Mouse (Mus musculus) urinary bladder, postnatal 4 days (tissue): ENCODE measurements at regions not wholly inside any gene's neighbourhood (a gene's known extent, or its start where the extent isn't known, plus 50 kb on each side); places are given as distances from the start of the nearest gene placed in this dataset.
A peak's percentile ranks its signal among the peaks of the same experiment; 100 is the strongest.

Experiments used
- DNase-seq, 2 experiments: peaks; one replicate each; pipeline ENCODE4 v3.0.0; 2021 to 2022; ENCODE audit warnings: low spot score in 2 of 2

GRCm38 (mm10) chr13:59962676-59963664, 140.0 kb upstream of the Tut7 start:
- peak in 1 of 2 experiments; percentile 42 for DNase-seq

- no peak for DNase-seq
Observed at GRCm38 (mm10) chr13:59956441-59956840, 133.5 kb upstream of the Tut7 start.

- DNase-seq, result no peak
Observed at GRCm38 (mm10) chr13:59952809-59953208, 129.9 kb upstream of the Tut7 start.

- no peak for DNase-seq
Observed at GRCm38 (mm10) chr13:59952116-59952515, 129.2 kb upstream of the Tut7 start.

- no peak for DNase-seq
Observed at GRCm38 (mm10) chr13:59950281-59950680, 127.3 kb upstream of the Tut7 start.

GRCm38 (mm10) chr13:59949471-59949870, 126.5 kb upstream of the Tut7 start:
- no peak for DNase-seq

GRCm38 (mm10) chr13:59948496-59949138, 125.7 kb upstream of the Tut7 start:
- DNase-seq, result no peak

GRCm38 (mm10) chr13:59947461-59947860, 124.5 kb upstream of the Tut7 start:
- no peak for DNase-seq

- no peak for DNase-seq
Observed at GRCm38 (mm10) chr13:59946509-59946908, 123.6 kb upstream of the Tut7 start.

GRCm38 (mm10) chr13:59945631-59946030, 122.7 kb upstream of the Tut7 start:
- DNase-seq, result no peak

- DNase-seq, result peak in 1 of 2 experiments; percentile 45
Observed at GRCm38 (mm10) chr13:59943602-59944140, 120.7 kb upstream of the Tut7 start.

GRCm38 (mm10) chr13:59943020-59943419, 120.1 kb upstream of the Tut7 start:
- no peak for DNase-seq

GRCm38 (mm10) chr13:59941519-59941918, 118.6 kb upstream of the Tut7 start:
- no peak for DNase-seq

GRCm38 (mm10) chr13:59940414-59941205, 117.7 kb upstream of the Tut7 start:
- DNase-seq, result no peak

GRCm38 (mm10) chr13:59939886-59940285, 116.9 kb upstream of the Tut7 start:
- DNase-seq, result no peak

- no peak for DNase-seq
Observed at GRCm38 (mm10) chr13:59937147-59937546, 114.2 kb upstream of the Tut7 start.

- peak in 1 of 2 experiments; percentile 29 for DNase-seq
Observed at GRCm38 (mm10) chr13:59934556-59934955, 111.6 kb upstream of the Tut7 start.

- DNase-seq, result peak in 1 of 2 experiments; percentile 47
Observed at GRCm38 (mm10) chr13:59934093-59934492, 111.1 kb upstream of the Tut7 start.

GRCm38 (mm10) chr13:59927379-59928111, 104.6 kb upstream of the Tut7 start:
- DNase-seq, result no peak

GRCm38 (mm10) chr13:59925845-59926481, 103.0 kb upstream of the Tut7 start:
- no peak for DNase-seq
